Mouse (Mus musculus): Measurements from ENCODE around the gene Sypl2.
A peak's percentile ranks its signal among the peaks of the same experiment; 100 is the strongest.

GRCm38 (mm10) chr3:108203621-108204325, 22.7 kb downstream of the Sypl2 start:
- TF ChIP-seq CTCF (conservative IDR thresholded peaks at IDR 0.05; ENCODE audit: low read length) = peak; percentile 94
- TF ChIP-seq NANOG (IDR thresholded peaks at IDR 0.05; ENCODE audit: borderline replicate concordance, low read length) = no peak

Measured in E14TG2a.4 (cell line).